Mouse (Mus musculus): Measurements from ENCODE around the gene Eefsec.

GRCm38 (mm10) chr6:88277242-88277641, 169.1 kb downstream of the Eefsec start:
- TF ChIP-seq USF2 (IDR thresholded peaks at IDR 0.05; ENCODE audit: borderline replicate concordance in 1 of 2, insufficient read depth in 1 of 2, low read depth in 1 of 2, low read length in 2 of 2) (no peak), TCF12 (IDR thresholded peaks at IDR 0.05; ENCODE audit: low read depth, low read length) (no peak), BHLHE40 (IDR thresholded peaks at IDR 0.05; ENCODE audit: borderline replicate concordance, low read depth, low read length) (no peak), CTCF (IDR thresholded peaks at IDR 0.05 in 2 of 3, conservative IDR thresholded peaks at IDR 0.05 in 1 of 3; ENCODE audit: control insufficient read depth in 1 of 3, insufficient read depth in 1 of 3, low read depth in 2 of 3, low read length in 3 of 3, poor library complexity in 1 of 3, severe bottlenecking in 1 of 3) (no peak), NELFE (IDR thresholded peaks at IDR 0.05; ENCODE audit: low read depth, low read length) (no peak)
